Comparison of ENCODE assay signal across 12 mouse cellular contexts in the genomic region with DNA sequence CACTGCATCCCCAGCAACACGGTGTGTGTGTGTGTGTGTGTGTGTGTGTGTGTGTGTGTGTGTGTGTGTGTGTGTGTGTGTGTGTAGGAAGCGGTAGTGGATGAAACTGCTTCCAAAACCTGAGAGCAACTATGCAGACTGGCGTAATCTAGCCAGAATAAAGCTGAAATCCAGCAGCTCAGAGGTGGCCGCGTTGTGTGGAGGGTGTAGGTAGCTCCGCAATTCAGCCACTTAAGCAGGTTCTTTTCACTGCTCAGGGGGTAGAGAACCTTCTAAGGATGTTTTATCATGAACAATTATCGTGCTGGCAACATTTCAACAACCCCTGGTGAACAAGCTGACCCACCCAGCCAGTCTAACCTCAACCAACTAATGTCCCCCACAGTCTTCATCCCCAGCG. TPM values are rescaled to one million over a fixed set of nuclear protein-coding genes. Genes with fewer than 3 reads are reported as not detected.
A peak's percentile ranks its signal among the peaks of the same experiment; 100 is the strongest.
DNase-seq lines count a peak whose midpoint lies in the region; ATAC-seq and TF ChIP-seq lines count a peak whose summit lies in the region.
"Had no signal": no experiment of that assay in that cellular context is flagged by ENCODE, and none has a peak within 500 bp of the region (broad histone marks: within the 10 kb centered on the region; RNA-seq: fewer than 3 reads in every experiment).

No protein-coding gene starts in this region.

- 71% methylated on average over 8 of the region's 8 CpGs for WGBS in forebrain, embryonic 12.5 days
- WGBS in hindbrain, embryonic 14.5 days = 75% methylated on average over 8 of the region's 8 CpGs
- 65% methylated on average over 8 of the region's 8 CpGs for WGBS in neural tube, embryonic 12.5 days

- intact Hi-C loops in left cerebral cortex, adult 2 months (cut with DNase I) = loop anchor here (2.0 to 10.0 kb wide), 3 partner anchors 30 to 200 kb away; no protein-coding TSS in a partner anchor
- intact Hi-C loops in left cerebral cortex, postnatal 36 days (cut with DNase I) = loop anchor here (2.0 to 10.0 kb wide), 2 partner anchors 30 to 200 kb away; no protein-coding TSS in a partner anchor
- intact Hi-C loops in left cerebral cortex, postnatal 10 days (cut with DNase I) = no loop called here

- peaks cover 11% of the 10 kb centered on the region for H3K4me1 ChIP-seq in forebrain, embryonic 12.5 days
- peaks cover 4% of the 10 kb centered on the region; the same call in 1 of the 2 replicates for H3K4me1 ChIP-seq in hindbrain, embryonic 14.5 days (replicated peaks; ENCODE audit: control insufficient read depth, insufficient read depth, low read length)
- peaks cover 11% of the 10 kb centered on the region for H3K4me1 ChIP-seq in neural tube, embryonic 12.5 days

- H3K36me3 ChIP-seq in forebrain, embryonic 12.5 days (replicated peaks) = no peaks in the 10 kb centered on the region
- H3K36me3 ChIP-seq in hindbrain, embryonic 14.5 days (replicated peaks; ENCODE audit: control insufficient read depth, insufficient read depth) = no peaks in the 10 kb centered on the region
- no peaks in the 10 kb centered on the region for H3K36me3 ChIP-seq in neural tube, embryonic 12.5 days
- H3K36me3 ChIP-seq: heart, embryonic 13.5 days had no signal

- peaks cover 10% of the 10 kb centered on the region; the same call in 1 of the 2 replicates for H3K27me3 ChIP-seq in forebrain, embryonic 12.5 days
- no peaks in the 10 kb centered on the region for H3K27me3 ChIP-seq in hindbrain, embryonic 14.5 days (ENCODE audit: control insufficient read depth, insufficient read depth, low read length)
- H3K27me3 ChIP-seq in neural tube, embryonic 12.5 days (replicated peaks) = no peaks in the 10 kb centered on the region; the same call in none of the 2 replicates
- H3K27me3 ChIP-seq: CH12.LX had no signal

- peak overlapping the region; percentile 75 for H3K4me3 ChIP-seq in left cerebral cortex, adult 2 months
- peak overlapping the region; percentile 48 for H3K4me3 ChIP-seq in forebrain, embryonic 12.5 days (replicated peaks)
- peak overlapping the region; percentile 59 for H3K4me3 ChIP-seq in hindbrain, embryonic 14.5 days (replicated peaks; ENCODE audit: low read length)
- peak overlapping the region; percentile 44 for H3K4me3 ChIP-seq in neural tube, embryonic 12.5 days

- ATAC-seq in forebrain, embryonic 12.5 days (ENCODE audit: low FRiP score) = peak; percentile 25; the same call in 1 of the 2 replicates
- ATAC-seq in hindbrain, embryonic 14.5 days (ENCODE audit: low FRiP score) = peak; percentile 32
- ATAC-seq in neural tube, embryonic 12.5 days (ENCODE audit: low FRiP score, low read depth) = 0 out of 2 replicates have a peak, but pooled peaks have one; percentile 10

- TF ChIP-seq CTCF in left cerebral cortex, adult 2 months (IDR thresholded peaks at IDR 0.05) = no peak

- no peak overlapping the region; the same call in 1 of the 2 replicates for H3K9ac ChIP-seq in forebrain, embryonic 12.5 days
- peak overlapping the region; percentile 72 for H3K9ac ChIP-seq in hindbrain, embryonic 14.5 days
- 0 out of 2 replicates have a peak overlapping the region, but pooled peaks have one; percentile 54 for H3K9ac ChIP-seq in neural tube, embryonic 12.5 days
- H3K9ac ChIP-seq: heart, embryonic 13.5 days had no signal

- H3K4me2 ChIP-seq in forebrain, embryonic 12.5 days = peak overlapping the region; percentile 97
- peak overlapping the region; percentile 75 for H3K4me2 ChIP-seq in hindbrain, embryonic 14.5 days (replicated peaks)
- H3K4me2 ChIP-seq in neural tube, embryonic 12.5 days (replicated peaks) = peak overlapping the region; percentile 74

- H3K9me3 ChIP-seq in forebrain, embryonic 12.5 days = no peaks in the 10 kb centered on the region
- H3K9me3 ChIP-seq in hindbrain, embryonic 14.5 days (ENCODE audit: control insufficient read depth, low read length) = no peaks in the 10 kb centered on the region
- no peaks in the 10 kb centered on the region for H3K9me3 ChIP-seq in neural tube, embryonic 12.5 days
- H3K9me3 ChIP-seq: heart, embryonic 13.5 days had no signal

- peak overlapping the region; percentile 91 for H3K27ac ChIP-seq in left cerebral cortex, adult 2 months
- no peak overlapping the region for H3K27ac ChIP-seq in forebrain, embryonic 12.5 days
- H3K27ac ChIP-seq in hindbrain, embryonic 14.5 days = no peak overlapping the region
- H3K27ac ChIP-seq in neural tube, embryonic 12.5 days = no peak overlapping the region
- H3K27ac ChIP-seq: heart, embryonic 13.5 days had no signal

- DNase-seq in left cerebral cortex, adult 2 months (ENCODE audit: extremely low spot score in 1 of 2, low spot score in 2 of 2) = peak; percentile 23 to 24
- no peak for DNase-seq in left cerebral cortex, postnatal 36 days (ENCODE audit: low spot score in 2 of 2)
- no peak for DNase-seq in hindbrain, embryonic 14.5 days (ENCODE audit: low spot score)
- DNase-seq in gastrocnemius, postnatal 4 days (ENCODE audit: low spot score in 2 of 2) = no peak
- no peak for DNase-seq in heart, adult 8-10 months (ENCODE audit: low spot score)
- DNase-seq in left cerebral cortex, postnatal 10 days (ENCODE audit: extremely low spot score in 1 of 2, low spot score in 2 of 2) = no peak

RNA-seq across cellular contexts. Expression of a gene that starts 1.2 kb away (rescaled TPM):
- total RNA-seq in left cerebral cortex, adult 2 months (2021) = 10 to 100 TPM; 18.5 to 22.5 TPM
- total RNA-seq in left cerebral cortex, postnatal 36 days (2021) = 10 to 100 TPM; 20.5 to 21.2 TPM
- 0.57 and 0.65 TPM in 2 replicates for polyA plus RNA-seq in forebrain, embryonic 12.5 days (2016; fragmentation: Nextera tagmentation; extraction: Ambion mirVana)
- 20.8 and 25.5 TPM in 2 replicates for polyA plus RNA-seq in hindbrain, embryonic 14.5 days (2014; fragmentation: Nextera tagmentation; extraction: Ambion mirVana)
- 2.5 and 3.3 TPM in 2 replicates for polyA plus RNA-seq in neural tube, embryonic 12.5 days (2016; fragmentation: Nextera tagmentation; extraction: Ambion mirVana)
- not detected for total RNA-seq in gastrocnemius, postnatal 4 days (2021)
- not detected for total RNA-seq in heart, adult 8-10 months (2022)
- 10 to 100 TPM; 17.1 to 19.5 TPM for total RNA-seq in left cerebral cortex, postnatal 10 days (2021)
- total RNA-seq: CH12.LX had no signal
- polyA plus RNA-seq: liver, embryonic 16.5 days; thymus, adult 2 months had no signal

Comparison
In these comparisons a context has a peak if more than half of its experiments do, and no peak if none do; other contexts are left out.
1. DNase-seq: peak in left cerebral cortex, adult 2 months (2 of 2); none in left cerebral cortex, postnatal 36 days (0 of 2), hindbrain, embryonic 14.5 days (single experiment), gastrocnemius, postnatal 4 days (0 of 2), heart, adult 8-10 months (single experiment) and left cerebral cortex, postnatal 10 days (0 of 2).
2. RNA of a gene that starts 1.2 kb away (total RNA-seq): 18.5 to 22.5 TPM in left cerebral cortex, adult 2 months, 20.5 to 21.2 TPM in left cerebral cortex, postnatal 36 days and 17.1 to 19.5 TPM in left cerebral cortex, postnatal 10 days; not detected in gastrocnemius, postnatal 4 days and not detected in heart, adult 8-10 months; every median in the first group is over 10 times any median in the second.
3. Peak in every context shown above with its lines, with median percentiles within 50 percentile points of each other: H3K4me3 ChIP-seq, ATAC-seq and H3K4me2 ChIP-seq.